Mouse (Mus musculus) frontal cortex, postnatal 25 days (tissue): ENCODE data around the gene Gm45208.
"Not testable (repeated sequence)": the region's sequence is repeated elsewhere in the genome, so short reads cannot be mapped to it uniquely, and the experiment has no call there.

Source experiments
- DNase-seq, 2 experiments: peaks; one replicate each; pipeline ENCODE4 v3.0.0; 2022; ENCODE audit warnings: low spot score in 2 of 2

The Gm45208 gene

DNA sequence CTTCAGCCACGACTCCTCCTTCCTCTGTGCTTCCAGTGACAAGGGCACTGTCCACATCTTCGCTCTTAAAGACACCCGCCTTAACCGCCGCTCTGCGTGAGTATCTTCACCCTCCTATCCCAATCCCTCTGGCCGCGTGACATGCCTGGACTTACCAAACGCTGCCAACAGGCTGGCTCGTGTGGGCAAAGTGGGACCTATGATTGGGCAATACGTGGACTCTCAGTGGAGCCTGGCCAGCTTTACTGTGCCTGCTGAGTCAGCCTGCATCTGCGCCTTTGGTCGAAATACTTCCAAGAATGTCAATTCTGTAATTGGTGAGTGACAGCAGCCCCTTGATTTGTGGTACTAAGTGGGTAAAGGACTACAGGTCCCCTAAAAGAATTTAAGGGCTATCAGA lies 5.1 kb downstream of the Gm45208 start:
- DNase-seq: no peak

DNA sequence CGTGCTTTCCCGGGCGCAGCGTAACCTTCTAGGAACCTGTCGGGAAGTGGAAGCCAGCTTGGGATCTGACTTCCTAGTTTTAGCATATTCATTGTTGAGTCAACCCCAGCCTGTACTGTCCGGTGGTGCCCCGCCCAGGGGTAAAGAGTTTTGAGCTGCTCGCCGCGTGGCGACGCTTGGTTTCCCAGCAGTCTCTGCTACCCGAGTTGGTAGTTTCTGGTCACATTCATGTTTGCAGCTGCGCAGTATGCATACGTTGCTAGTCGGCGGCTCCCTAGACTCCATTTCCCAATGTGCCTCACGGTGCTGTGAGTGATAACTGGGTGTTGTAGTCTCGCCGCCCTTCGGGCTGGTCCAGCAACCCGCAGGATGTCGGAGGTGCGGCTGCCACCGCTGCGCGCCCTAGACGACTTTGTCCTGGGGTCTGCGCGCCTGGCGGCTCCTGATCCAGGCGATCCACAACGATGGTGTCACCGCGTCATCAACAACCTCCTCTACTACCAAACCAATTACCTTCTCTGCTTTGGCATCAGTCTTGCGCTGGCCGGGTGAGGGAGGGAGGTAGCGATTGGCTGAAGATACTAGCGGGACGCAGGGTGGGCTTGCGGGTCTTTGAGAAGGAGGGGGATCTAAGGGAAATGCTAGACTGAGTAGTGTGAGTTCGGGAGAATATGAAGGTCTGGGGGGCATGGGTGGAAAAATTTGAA lies 6.3 kb downstream of the Gm45208 start, which contains the start of gene Praf2:
Praf2 (plus strand) TSS at position 225 of the 707 bp plus-strand sequence.
- peak; percentile 63 to 70 for DNase-seq

DNA sequence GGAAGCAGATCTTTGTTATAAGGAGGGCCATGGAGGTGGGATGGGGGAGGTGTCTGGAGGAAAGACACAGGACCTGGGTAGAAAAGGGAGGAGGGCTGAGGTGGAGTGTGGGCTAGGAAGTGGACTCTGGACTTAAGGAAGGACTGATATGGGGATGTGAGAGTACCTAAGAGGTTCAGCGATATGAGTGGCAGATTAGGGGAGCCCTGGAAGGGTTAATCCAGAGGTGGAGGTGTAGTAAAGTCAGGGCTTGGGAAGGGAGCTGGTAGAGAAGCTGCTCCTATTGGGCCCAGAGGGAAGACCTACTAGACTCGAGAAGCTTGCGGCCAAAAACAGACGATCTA lies 6.8 kb downstream of the Gm45208 start:
- no peak for DNase-seq

DNA sequence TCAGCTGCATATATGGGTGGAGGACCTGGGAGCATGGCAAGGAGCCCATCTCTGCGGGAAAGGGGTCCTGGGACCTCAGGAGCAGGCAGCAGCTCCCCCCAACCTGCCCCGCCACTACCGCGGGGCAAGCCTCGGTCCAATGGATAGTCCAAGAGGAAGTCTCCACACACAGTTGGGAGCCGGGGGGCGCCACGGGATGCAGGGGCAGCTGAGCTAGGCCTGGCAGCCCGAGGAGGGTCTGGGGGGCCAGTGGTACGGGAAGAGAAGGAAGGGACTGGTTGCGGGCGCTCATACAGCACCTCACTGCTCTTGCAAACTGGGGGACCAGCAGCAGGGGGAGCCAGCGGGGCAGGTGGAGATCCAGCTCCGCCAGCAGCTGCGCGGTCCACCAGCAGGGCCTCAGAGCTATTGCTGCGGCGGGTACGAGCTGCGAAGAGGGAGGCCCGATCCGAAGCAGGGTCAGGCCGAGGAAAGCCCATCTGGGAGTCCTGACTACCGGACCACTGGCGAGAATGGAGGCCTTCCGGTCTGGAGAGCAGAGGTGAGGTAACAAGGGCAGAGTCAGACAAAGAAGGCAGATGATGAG lies 11.6 kb downstream of the Gm45208 start:
- peak in 1 of 2 experiments; percentile 48 for DNase-seq

DNA sequence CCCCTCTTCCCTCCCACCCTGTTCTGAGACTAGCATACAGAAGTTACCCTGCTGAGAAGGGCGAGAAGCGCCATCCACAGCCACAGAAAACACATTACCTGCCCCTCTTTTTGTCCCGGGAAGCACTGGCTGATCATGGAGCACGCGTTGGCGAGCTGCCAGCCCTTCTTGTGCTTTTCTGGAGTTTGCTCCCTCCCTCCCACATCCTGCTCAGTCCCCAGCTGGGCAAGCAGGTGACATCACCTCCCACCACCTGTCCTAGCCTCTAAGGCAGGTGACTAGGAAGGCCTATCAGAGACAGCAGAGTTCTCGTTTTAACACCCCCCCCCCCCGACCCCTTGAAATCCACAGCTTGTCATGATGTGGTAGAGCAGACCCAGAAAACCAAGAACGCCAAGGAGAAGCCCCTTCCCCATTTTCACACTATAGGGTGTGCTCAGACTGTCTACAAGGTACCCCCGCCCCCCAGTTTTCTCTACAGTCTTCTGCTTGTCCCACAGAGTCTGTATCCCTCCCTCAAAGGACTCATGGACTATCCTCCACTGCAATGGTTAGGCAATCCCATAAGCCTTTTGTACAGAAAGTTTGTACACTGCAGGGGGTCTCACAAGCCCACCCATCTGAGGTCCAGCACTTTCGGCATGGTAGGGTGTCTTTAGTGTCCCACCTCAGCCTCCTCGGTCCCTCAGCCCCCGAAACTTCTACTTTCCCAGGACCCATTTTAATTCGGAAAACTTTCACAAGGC lies 17.5 kb downstream of the Gm45208 start:
- no peak for DNase-seq

DNA sequence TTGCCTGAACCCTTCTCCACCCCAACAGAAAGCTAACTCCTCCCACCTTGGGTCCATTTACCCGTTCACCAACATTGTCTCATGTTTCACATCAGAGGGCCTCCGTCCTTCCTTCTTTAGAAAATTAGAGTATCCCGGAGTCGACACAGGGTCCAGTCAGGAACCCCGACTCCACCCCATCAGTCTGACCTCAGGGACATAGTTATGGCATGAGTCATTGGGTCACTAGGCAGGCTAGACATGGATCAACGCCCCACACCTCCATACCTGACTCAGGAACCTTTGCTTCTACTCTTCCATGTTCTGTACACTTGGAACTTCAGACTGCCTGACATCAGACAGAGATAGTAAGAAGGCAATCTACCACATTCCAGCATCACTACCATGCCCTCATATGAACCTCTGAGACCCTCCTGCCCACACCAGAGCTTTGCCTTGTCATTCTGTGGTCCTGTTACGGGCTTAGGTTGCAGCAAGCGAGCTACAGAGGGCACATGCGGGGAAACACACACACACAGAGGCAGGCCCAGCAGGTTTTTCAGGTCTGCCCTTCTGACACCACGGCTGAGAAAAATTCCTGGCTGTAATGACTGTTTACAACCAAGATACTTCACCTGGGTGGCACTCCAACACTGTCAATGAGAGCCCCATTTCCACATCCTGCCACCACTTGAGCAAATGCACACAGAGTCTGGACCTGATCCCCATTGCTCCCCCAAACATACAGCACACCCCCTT lies 18.2 kb downstream of the Gm45208 start:
- no peak for DNase-seq

DNA sequence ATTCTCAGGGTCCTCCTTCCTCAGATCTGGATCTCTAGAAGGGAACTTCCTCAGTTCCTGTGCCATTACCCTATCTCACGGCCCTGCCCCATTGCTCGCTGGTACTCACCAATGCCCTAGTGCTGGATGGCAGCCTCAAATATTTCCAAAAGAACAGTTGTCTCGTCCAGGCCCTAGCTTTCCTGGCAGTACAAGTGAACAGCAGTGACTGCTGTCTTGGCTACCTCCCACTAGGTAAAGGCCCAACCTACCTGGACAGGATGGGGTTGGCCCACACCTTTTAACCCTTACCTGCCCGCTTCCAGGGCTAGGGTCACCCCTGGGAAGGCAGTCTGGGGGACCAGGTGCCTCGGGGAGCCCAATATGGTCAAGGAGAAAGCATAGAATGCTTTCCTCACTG lies 19.1 kb downstream of the Gm45208 start:
- DNase-seq: no peak

DNA sequence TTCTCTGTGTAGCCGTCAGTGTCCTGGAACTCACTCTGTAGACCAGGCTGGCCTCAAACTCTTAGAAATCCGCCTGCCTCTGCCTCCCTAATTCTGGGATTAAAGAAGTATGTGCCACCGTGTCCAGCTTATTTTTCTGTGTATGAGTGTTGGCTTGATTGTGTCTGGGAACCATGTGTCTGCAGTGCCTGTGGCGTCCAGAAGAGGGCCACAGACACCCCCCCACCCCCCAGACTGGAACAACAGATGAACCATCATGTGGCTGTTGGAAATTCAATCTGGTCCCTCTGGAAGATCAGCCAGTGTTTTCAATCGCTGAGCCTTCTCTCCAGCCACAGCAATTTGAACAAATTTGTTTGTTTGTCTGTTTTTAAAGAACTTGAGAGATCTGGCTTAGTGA lies 21.4 kb downstream of the Gm45208 start:
- no peak for DNase-seq

DNA sequence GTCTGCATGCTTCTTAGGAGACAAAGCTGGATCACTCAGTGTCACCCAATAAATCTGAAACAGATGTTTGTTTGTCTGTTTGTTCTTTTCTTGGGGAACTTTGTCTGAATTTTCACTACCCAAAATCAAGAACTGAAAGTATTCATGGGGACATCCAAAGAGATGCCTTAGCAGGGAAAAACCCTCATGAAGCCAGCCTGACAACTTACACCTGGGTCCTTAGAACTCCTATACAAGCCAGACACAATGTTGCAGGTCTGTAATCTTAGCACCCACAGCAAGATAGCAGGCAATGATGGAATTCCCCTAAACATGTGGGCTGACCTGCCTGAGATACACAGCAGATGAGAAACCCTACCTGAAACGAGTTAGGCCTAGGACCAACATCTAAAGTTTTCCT lies 22.9 kb downstream of the Gm45208 start:
- DNase-seq: no peak

DNA sequence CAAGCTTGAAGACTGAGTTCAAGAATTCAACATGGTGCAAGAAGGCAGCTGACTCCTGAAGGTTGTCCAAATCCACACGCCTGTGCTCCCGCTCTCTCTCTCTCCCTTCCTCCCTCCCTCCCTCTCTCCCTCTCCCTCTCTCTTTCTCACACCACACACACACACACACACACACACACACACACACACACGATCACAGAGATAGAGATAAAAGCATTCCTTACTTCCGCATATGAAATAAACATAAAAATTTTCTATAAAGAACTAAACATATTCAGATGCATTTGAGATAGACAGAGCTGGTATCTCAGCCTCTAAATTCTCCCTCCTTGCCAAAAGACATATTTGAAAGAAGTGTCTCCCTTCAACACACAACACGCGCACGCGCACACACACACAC lies 23.4 kb downstream of the Gm45208 start:
- no peak for DNase-seq

DNA sequence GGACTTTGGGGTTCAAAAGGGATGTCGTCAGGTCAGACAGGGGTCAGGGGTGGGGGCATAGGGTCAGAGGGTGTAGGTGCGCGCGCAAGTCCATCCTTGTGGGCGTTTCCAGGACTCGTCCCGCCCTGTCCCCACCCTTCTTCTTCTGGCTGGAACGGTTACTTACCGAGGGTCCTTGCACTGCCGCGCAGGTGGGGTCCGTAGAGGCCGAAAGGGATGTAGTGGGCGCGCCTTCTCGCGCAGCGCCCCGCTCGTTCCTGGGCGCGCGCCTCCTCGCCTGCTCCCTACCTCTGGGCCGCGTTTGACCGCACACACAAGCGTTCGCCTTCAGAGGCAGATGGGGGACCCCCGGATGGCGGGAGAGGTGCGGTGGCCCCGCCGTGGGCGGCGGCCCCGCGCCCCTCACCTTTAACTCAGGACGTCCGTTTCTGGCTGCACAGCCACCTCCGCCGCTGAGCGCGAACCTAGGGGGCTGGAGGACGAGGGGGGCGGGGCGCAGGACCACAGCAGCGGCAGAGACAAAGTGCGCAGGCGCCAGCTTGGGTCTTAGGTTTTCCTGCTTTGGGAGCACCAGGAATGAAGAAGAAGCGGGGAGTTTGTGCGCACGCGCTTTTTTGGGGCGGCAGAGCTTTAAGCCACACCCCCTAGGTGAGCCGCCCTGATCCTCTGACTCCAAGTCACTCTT lies 28.5 kb downstream of the Gm45208 start, which contains the start of gene Ccdc120:
Ccdc120 (minus strand) TSS at position 474 of the 685 bp plus-strand sequence.
- DNase-seq: peak; percentile 57 to 63

DNA sequence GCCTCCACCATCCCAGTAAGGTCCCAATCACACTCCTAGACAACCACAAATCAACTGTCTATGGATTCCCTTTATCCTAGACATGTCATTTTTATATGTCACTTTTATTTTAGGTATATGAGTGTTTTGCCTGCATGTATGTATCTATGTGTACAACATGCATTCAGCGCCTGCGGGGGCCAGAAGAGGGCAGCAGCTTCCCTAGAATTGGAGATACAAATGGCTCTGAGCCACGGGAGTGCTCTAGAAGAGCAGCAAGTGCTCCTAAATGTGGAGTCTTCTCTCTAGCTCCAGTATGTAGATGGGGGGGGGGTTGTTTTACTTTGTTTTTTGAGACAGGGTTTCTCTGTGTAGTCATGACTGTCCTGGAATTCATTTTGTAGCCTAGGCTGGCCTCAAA lies 31.6 kb downstream of the Gm45208 start:
- not testable (repeated sequence) for DNase-seq

DNA sequence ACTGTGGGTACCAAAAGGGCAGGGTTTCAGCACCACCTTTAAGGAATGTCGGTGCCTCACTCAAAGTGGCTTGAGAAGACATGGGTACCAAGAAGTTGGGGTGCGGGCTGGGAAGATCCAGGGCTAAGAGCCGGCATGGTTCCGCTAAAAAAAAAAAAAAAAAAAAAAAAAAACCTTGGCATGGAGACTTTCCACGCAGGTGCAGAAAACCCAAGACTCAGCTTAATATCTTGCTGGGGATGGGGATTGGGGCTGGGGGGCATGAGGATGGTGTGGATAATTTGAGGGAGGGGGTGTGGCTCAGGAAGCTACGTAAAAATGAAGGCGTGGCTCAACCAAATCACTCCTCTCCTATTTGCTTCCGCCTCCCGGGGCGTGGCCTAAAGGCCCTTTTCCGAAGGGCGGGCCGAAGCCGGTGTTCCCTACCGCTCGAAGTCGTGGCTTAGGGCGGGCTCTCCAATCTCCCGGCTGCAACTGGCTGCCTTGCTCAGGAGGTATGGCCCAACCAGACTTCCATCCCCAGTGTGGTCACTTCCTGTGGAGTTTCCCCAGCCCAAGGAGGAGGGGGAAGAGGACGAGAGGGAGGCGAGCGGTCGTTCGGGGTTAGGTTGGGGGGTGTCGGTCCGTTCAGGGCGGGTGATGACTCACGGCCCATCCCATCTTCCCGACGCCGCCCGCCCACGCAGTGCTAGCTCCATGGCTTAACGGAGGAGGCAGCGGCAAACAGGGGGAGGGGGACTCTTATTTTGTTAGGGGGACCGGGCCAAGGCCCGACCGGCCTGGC lies 40.3 kb downstream of the Gm45208 start, which contains the start of gene Tfe3:
Tfe3 (plus strand) TSS at position 424 of the 784 bp plus-strand sequence.
- peak; percentile 60 to 73 for DNase-seq

DNA sequence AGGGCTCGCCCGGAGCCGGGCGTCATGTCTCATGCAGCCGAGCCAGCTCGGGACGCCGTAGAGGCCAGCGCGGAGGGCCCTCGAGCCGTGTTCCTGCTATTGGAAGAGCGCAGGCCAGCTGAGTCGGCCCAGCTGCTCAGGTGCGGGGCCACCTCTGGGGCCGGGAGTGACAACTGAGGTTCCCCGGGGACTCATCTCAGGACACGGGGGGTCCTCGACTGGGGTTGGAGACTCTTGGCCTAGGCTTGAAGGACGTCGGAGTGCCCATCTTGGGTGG lies 40.8 kb downstream of the Gm45208 start:
- no peak for DNase-seq

DNA sequence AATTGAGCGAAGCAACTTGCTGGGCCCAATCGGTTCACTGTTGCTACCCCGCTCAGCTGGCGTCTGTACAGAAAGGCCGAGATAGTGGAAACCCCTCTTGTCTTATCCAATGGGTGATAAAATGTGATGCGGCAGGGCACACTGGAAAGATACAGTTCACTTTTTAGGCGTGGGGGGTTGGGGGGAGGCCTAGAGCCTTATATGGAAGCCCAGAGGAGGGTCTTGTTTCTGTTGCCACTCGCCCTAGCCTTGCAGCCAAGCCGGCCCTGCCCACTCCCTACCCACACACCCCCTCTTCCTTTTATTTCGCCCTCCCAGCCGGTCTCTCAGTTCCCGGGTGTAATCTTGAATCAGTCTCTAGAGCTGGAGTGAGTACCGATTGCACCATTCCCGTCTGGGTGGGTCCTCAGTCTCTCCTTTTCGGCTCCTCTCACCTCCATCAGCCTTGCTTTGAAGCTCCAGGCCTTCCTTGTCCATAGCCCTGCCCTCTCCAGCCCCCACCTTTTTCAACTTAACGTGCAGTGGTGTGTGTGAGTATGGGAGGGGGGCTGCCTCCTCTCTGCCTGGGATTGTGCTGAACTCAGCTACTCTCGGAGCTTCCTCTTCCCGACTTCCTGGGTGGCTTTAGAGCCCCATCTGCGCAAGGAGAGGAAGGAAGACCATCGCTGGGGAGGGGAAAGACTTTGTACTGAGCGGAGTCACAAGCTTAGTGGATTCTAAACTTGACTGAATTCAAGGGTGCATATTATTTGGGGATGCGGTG lies 41.8 kb downstream of the Gm45208 start:
- DNase-seq: no peak

DNA sequence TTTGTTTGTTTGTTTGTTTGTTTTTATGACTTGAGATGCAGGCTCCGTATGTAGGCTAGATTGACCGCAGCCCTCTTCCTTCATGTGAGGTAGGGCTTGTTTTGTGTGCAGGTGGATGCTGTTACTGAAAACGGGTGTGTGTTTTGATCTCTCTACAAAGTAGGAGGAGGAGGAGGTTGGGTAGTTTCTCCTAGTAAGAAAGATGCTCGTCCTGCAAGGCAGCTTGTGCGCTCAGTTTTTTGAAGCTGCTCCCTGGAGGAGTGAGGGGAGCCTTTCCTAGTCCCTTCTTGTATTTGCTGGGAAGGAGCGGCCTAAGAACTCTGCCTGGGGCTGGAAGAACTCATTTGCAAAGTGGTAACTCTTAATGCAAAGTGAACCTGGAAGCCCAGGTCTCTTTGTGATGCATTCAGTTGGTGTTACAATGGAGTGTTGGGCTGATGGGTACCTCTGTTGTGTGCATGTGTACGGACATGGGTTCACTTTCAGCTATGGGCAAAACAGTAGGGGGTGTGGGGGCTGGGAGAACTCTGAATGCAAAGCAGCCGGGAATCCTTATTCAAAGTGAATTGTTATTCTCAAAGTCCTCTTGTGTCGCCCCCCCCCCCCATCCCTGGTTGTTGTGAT lies 42.7 kb downstream of the Gm45208 start:
- no peak for DNase-seq

DNA sequence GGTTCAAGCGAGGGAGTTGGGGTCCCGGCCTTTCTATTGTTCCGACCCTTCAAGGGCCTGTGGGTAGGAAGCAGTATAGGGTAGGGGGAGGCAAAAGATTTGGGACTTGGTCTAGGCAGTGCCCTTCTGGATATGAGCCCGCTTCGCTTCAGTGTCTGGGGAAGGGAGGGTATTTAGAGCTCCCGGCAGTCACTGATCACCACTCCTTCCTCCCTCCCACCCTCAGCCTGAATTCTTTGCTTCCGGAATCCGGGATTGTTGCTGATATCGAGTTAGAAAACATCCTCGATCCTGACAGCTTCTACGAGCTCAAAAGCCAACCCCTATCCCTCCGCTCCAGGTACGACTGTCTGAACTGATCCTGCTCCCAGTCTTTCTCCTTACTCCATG lies 43.2 kb downstream of the Gm45208 start:
- no peak for DNase-seq

DNA sequence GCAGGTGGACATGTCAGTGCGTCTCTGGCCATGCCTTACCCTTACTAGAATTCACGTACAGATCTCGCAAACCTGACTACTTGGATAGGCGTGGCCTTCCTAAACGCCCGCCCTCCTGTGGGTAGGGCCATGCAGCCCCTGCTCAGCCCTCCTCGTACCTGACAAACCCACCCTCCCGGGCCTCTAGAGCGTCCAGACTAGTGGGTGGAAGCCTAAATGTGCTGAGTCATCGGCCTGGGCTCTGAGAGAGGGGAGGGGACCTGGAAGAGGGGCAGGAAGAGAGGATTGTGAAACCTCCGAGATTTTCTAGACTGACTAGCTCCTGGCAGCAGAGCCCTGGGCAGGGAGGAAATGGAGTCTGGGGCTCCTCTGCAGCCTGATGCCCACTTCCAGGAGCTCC lies 43.7 kb downstream of the Gm45208 start:
- DNase-seq: no peak

DNA sequence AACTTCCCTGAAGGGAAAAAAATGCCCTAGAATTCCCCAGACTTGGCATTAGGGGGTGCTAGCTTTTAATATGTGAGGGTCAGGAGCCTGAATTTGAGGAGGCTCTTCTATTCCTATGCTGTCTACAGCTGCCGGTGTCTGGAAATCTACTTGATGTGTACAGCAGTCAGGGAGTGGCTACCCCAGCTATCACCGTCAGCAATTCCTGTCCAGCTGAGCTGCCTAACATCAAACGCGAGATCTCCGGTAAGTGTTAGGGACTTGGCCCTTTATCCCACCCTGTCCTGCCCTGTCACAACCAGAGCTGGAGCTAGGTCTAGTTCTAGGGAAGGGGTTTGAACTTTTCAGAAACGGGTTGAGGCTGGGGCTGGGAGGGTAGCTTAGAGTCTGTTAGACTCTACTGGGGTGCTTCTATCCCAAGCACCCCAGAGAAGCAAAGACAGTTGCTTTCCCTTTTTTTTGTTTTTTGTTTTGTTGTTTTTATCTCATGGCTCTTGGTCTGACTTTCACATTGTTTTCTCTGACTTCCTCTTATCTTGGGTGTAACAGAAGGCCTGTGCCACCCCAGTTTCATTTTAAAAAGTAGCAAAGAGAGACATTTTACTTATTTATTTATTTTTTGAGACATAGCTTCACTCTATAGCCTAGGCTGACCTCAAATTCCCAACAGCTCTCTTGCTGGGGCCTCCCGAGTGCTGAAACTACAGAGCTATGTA lies 47.4 kb downstream of the Gm45208 start:
- DNase-seq: no peak
